Mouse (Mus musculus): ENCODE results near the gene Slc35f6. TPM values are rescaled to one million over a fixed set of nuclear protein-coding genes. Genes with fewer than 3 reads are reported as not detected.

Slc35f6 gene
- total RNA-seq, 1 experiment, result 40.0 TPM

- TF ChIP-seq HCFC1 (IDR thresholded peaks at IDR 0.05; ENCODE audit: borderline replicate concordance, insufficient read depth, low read length), result no peak
- no peak for TF ChIP-seq CHD2 (IDR thresholded peaks at IDR 0.05; ENCODE audit: low read depth, low read length)
- TF ChIP-seq ZNF384 (IDR thresholded peaks at IDR 0.05; ENCODE audit: low read depth, low read length), result no peak
- TF ChIP-seq MAFK (IDR thresholded peaks at IDR 0.05; ENCODE audit: insufficient read depth, low read depth, low read length), result no peak
- TF ChIP-seq ZC3H11A (IDR thresholded peaks at IDR 0.05; ENCODE audit: borderline replicate concordance, low read depth, low read length), result no peak
- DNase-seq (ENCODE audit: low read depth, low spot score), result no peak
- Histone ChIP-seq H3K9ac (ENCODE audit: insufficient read depth, low read depth, low read length, poor library complexity, severe bottlenecking) (no peak overlapping the region), H3K9me3 (ENCODE audit: control insufficient read depth, insufficient read depth, low read depth, low read length) (no peaks in the 10 kb centered on the region), H3K36me3 (ENCODE audit: control insufficient read depth, insufficient read depth, low read length, poor library complexity, severe bottlenecking) (peaks cover 13% of the 10 kb centered on the region; the same call in 1 of the 2 replicates), H3K27ac (ENCODE audit: insufficient read depth, low read depth, low read length, poor library complexity, severe bottlenecking) (no peak overlapping the region), H3K4me1 (ENCODE audit: control insufficient read depth in 2 of 2, insufficient read depth in 2 of 2, low read length in 2 of 2, poor library complexity in 1 of 2) (peaks cover 0 to 19% of the 10 kb centered on the region in 2 experiments; a peak in 1 of 4 replicates), H3K4me3 (ENCODE audit: insufficient read depth in 1 of 2, low read depth in 1 of 2, low read length in 2 of 2, poor library complexity in 1 of 2, severe bottlenecking in 1 of 2) (no peak overlapping the region)
- in situ Hi-C loops (cut with MboI; ENCODE audit: low sequenced_read_pairs in 2 of 2, unreplicated experiment in 2 of 2), result no loop called here
Observed at GRCm38 (mm10) chr5:30651554-30651953, 3.8 kb downstream of the Slc35f6 start.

- TF ChIP-seq MAFK (IDR thresholded peaks at IDR 0.05; ENCODE audit: insufficient read depth, low read depth, low read length) (no peak), ZNF384 (IDR thresholded peaks at IDR 0.05; ENCODE audit: low read depth, low read length) (no peak), ZC3H11A (IDR thresholded peaks at IDR 0.05; ENCODE audit: borderline replicate concordance, low read depth, low read length) (no peak), CHD2 (IDR thresholded peaks at IDR 0.05; ENCODE audit: low read depth, low read length) (no peak), HCFC1 (IDR thresholded peaks at IDR 0.05; ENCODE audit: borderline replicate concordance, insufficient read depth, low read length) (no peak)
Observed at GRCm38 (mm10) chr5:30653246-30653645, 5.5 kb downstream of the Slc35f6 start.

GRCm38 (mm10) chr5:30655042-30655441 lies 7.3 kb downstream of the Slc35f6 start:
- no peak for DNase-seq (ENCODE audit: low read depth, low spot score)
- H3K4me3 ChIP-seq (ENCODE audit: insufficient read depth in 1 of 2, low read depth in 1 of 2, low read length in 2 of 2, poor library complexity in 1 of 2, severe bottlenecking in 1 of 2), result no peak overlapping the region
- no peaks in the 10 kb centered on the region for H3K9me3 ChIP-seq (ENCODE audit: control insufficient read depth, insufficient read depth, low read depth, low read length)
- in situ Hi-C loops (cut with MboI; ENCODE audit: low sequenced_read_pairs in 2 of 2, unreplicated experiment in 2 of 2), result no loop called here
- H3K36me3 ChIP-seq (ENCODE audit: control insufficient read depth, insufficient read depth, low read length, poor library complexity, severe bottlenecking), result peaks cover 22% of the 10 kb centered on the region; the same call in 1 of the 2 replicates
- H3K27ac ChIP-seq (ENCODE audit: insufficient read depth, low read depth, low read length, poor library complexity, severe bottlenecking), result no peak overlapping the region
- TF ChIP-seq ZNF384 (IDR thresholded peaks at IDR 0.05; ENCODE audit: low read depth, low read length) (no peak), CHD2 (IDR thresholded peaks at IDR 0.05; ENCODE audit: low read depth, low read length) (no peak), MAFK (IDR thresholded peaks at IDR 0.05; ENCODE audit: insufficient read depth, low read depth, low read length) (no peak), ZC3H11A (IDR thresholded peaks at IDR 0.05; ENCODE audit: borderline replicate concordance, low read depth, low read length) (no peak), HCFC1 (IDR thresholded peaks at IDR 0.05; ENCODE audit: borderline replicate concordance, insufficient read depth, low read length) (no peak)
- H3K9ac ChIP-seq (ENCODE audit: insufficient read depth, low read depth, low read length, poor library complexity, severe bottlenecking), result no peak overlapping the region
- peaks cover 0 to 9% of the 10 kb centered on the region in 2 experiments; a peak in 1 of 4 replicates for H3K4me1 ChIP-seq (ENCODE audit: control insufficient read depth in 2 of 2, insufficient read depth in 2 of 2, low read length in 2 of 2, poor library complexity in 1 of 2)

More at GRCm38 (mm10) chr5:30653246-30653645, 5.5 kb downstream of the Slc35f6 start:
- Histone ChIP-seq H3K9ac (ENCODE audit: insufficient read depth, low read depth, low read length, poor library complexity, severe bottlenecking) (no peak overlapping the region), H3K4me3 (ENCODE audit: insufficient read depth in 1 of 2, low read depth in 1 of 2, low read length in 2 of 2, poor library complexity in 1 of 2, severe bottlenecking in 1 of 2) (no peak overlapping the region), H3K27ac (ENCODE audit: insufficient read depth, low read depth, low read length, poor library complexity, severe bottlenecking) (no peak overlapping the region), H3K4me1 (ENCODE audit: control insufficient read depth in 2 of 2, insufficient read depth in 2 of 2, low read length in 2 of 2, poor library complexity in 1 of 2) (peaks cover 0 to 22% of the 10 kb centered on the region in 2 experiments; a peak in 1 of 4 replicates), H3K36me3 (ENCODE audit: control insufficient read depth, insufficient read depth, low read length, poor library complexity, severe bottlenecking) (peaks cover 22% of the 10 kb centered on the region; the same call in 1 of the 2 replicates), H3K9me3 (ENCODE audit: control insufficient read depth, insufficient read depth, low read depth, low read length) (no peaks in the 10 kb centered on the region)
- no peak for DNase-seq (ENCODE audit: low read depth, low spot score)
- in situ Hi-C loops (cut with MboI; ENCODE audit: low sequenced_read_pairs in 2 of 2, unreplicated experiment in 2 of 2), result no loop called here

- peaks cover 0 to 8% of the 10 kb centered on the region in 2 experiments; a peak in 1 of 4 replicates for H3K4me1 ChIP-seq (ENCODE audit: control insufficient read depth in 2 of 2, insufficient read depth in 2 of 2, low read length in 2 of 2, poor library complexity in 1 of 2)
- H3K9ac ChIP-seq (ENCODE audit: insufficient read depth, low read depth, low read length, poor library complexity, severe bottlenecking), result no peak overlapping the region
- peaks cover 22% of the 10 kb centered on the region; the same call in 1 of the 2 replicates for H3K36me3 ChIP-seq (ENCODE audit: control insufficient read depth, insufficient read depth, low read length, poor library complexity, severe bottlenecking)
- TF ChIP-seq MAFK (IDR thresholded peaks at IDR 0.05; ENCODE audit: insufficient read depth, low read depth, low read length) (no peak), ZNF384 (IDR thresholded peaks at IDR 0.05; ENCODE audit: low read depth, low read length) (no peak), CHD2 (IDR thresholded peaks at IDR 0.05; ENCODE audit: low read depth, low read length) (no peak), HCFC1 (IDR thresholded peaks at IDR 0.05; ENCODE audit: borderline replicate concordance, insufficient read depth, low read length) (no peak), ZC3H11A (IDR thresholded peaks at IDR 0.05; ENCODE audit: borderline replicate concordance, low read depth, low read length) (no peak)
- H3K27ac ChIP-seq (ENCODE audit: insufficient read depth, low read depth, low read length, poor library complexity, severe bottlenecking), result no peak overlapping the region
- in situ Hi-C loops (cut with MboI; ENCODE audit: low sequenced_read_pairs in 2 of 2, unreplicated experiment in 2 of 2), result no loop called here
- DNase-seq (ENCODE audit: low read depth, low spot score), result no peak
- no peaks in the 10 kb centered on the region for H3K9me3 ChIP-seq (ENCODE audit: control insufficient read depth, insufficient read depth, low read depth, low read length)
- no peak overlapping the region for H3K4me3 ChIP-seq (ENCODE audit: insufficient read depth in 1 of 2, low read depth in 1 of 2, low read length in 2 of 2, poor library complexity in 1 of 2, severe bottlenecking in 1 of 2)
Observed at GRCm38 (mm10) chr5:30655526-30656195, 7.9 kb downstream of the Slc35f6 start.

Measured in ES-E14 (cell line).